Mouse (Mus musculus): ENCODE measurements around the gene Clcn2.
A peak's percentile ranks its signal among the peaks of the same experiment; 100 is the strongest.

Clcn2 gene

DNA sequence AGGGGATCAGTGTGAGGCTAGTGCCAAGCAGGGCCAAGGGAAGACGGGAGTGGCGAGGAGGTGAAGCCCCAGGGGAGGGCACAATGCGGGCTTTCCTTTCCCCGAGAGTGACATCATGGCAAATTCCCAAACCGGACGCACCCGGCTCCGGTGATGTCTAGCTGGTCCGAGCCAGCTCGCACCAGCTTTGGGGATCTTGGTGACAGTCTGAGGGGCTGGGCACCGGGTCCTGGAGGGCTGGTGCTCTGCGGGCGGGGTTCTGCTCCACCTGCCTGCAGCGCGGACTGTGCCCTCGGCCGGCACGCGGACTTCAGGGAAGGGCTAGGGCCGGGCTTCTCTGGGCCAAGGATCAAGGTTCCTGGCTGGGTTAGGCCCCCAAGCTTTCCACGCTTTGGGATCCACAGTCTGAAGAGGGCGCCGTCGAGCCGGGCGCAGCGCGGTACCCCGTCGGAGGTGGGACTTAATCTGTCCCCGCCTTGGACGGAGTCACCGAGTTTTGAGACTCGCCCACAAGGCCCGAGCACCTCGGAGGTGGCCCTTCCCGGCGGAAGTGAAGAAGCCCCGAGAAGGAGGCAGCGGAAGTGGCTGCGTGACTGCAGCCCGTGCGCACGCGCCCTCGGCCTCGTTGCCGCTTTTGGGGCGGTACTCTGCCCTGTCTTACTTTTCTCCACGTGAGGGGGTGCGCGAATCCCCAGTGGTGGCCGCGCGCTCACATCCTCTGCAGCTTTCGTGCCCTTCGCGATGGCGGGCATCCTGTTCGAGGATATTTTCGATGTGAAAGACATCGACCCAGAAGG lies at the start of gene Clcn2, which contains the start of gene Polr2h:
Clcn2 (minus strand) TSS at position 566 of the 797 bp plus-strand sequence.
Polr2h (plus strand) TSS at position 485 of the 797 bp plus-strand sequence.
- peak; percentile 92 for DNase-seq (ENCODE audit: low read depth, low spot score)

DNA sequence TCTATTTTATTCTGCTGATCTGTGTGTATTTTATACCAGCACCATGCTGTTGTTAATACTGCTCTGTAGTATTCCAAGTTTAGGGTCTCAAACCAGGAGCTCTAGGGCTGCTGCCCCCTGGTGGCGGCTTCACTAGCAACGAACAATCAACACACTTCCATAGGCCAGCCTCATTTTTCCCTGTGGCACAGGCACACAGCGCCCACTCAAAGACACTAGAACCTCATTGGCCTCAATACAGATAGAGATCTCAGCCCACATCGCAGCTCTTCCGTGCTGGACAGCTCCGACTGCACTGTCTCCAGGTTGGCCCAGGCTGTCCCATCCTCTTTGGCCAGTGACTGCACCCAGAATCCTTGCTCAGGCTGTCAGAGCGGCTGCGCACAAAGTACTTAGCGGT lies 47.7 kb upstream of the Clcn2 start:
- peak; percentile 77 for DNase-seq (ENCODE audit: low read depth, low spot score)

DNA sequence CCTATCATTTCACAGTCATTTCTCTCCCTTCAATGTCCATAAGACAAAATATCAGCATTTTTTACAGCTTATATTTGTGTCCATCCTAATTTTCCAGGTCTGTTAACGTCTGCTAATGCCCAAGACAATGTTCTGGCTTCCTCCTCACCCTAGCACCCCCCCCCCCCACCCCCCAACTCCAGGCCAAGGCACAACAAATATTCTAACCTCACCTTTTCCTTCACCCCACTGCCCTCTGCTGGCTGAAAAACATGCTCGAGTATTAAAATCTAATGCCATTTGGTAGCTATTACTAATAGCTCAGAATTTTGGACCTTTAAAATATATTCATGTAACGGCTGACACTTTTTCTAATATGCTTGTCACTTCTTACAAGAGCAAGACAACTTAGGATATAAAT lies 44.1 kb upstream of the Clcn2 start:
- DNase-seq (ENCODE audit: low read depth, low spot score) = no peak

DNA sequence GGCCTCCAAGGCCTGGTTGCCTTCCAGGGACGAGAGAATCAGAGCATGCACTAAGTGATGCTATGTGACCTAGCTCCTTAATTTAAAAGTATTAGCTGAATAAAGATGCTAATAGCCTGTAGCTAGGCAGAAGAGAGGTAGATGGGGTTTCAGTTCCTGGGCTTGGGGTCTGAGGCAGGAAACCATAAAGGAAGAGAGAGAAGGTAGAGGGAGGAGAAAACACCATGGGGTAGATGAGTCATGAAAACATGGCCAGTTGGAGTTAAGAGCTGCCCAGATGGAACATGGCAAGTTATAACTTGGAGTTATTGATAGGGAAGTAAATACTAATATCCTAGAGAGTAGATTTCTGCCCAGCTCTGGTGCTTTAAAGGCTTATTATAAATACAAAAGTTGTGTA lies 39.8 kb upstream of the Clcn2 start:
- DNase-seq (ENCODE audit: low read depth, low spot score) = no peak

DNA sequence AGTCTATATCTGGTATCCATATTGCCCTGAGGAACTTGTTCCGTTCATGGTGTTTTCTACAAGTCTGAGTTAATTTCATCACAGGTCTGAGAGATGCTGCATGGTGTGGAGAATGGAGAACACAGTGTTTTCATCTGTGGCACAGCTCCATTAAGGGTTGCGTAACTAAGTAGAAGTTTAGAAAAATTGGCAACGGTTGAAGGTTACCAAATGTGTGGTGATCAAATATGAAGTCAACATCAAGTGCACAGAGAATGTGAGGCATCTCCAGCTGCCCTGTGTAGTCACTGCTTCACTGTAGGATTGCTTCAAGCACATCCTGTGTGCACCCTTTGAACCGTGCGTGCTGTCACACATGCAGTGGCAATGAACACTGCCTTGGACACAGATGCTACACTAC lies 38.5 kb upstream of the Clcn2 start:
- no peak for DNase-seq (ENCODE audit: low read depth, low spot score)

DNA sequence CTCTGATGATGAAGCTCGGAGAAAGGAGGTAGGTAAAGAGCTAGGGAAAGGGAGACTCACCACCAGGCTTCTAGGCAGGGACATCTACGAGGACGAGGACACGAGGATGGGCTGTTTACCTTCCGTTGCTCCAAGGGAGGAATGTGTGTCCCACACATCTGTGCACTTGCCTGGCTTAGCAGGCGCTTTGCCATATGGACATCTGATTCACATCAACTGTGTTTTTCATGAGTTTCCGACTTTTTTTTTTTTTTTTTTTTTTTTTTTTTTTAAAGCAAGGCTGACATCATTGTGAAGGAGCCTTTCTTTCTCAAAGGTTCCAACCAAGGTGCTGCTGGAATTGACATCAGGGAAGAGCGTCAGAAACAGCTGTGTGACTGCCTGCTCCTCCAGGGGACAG lies 33.0 kb upstream of the Clcn2 start:
- no peak for DNase-seq (ENCODE audit: low read depth, low spot score)

DNA sequence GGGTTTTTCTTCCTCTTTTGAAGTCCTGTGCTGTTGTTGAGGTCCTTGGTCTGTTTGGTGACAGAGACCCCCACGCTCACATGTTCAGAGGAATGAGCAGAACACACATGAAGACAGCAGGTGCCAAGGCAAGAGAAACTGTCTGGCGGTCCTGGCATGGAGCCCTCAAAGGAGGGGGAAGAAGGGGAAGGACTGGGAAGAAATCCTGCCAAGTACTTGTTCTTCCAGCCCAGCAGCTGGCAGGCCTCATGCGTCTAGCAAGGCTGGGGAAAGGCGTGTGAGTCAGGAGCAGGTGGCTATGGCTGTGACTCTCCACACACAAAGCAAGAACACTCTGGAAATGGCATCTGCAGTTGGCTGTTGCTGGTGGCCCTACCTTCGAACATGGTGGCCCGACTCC lies 29.1 kb upstream of the Clcn2 start:
- no peak for DNase-seq (ENCODE audit: low read depth, low spot score)

DNA sequence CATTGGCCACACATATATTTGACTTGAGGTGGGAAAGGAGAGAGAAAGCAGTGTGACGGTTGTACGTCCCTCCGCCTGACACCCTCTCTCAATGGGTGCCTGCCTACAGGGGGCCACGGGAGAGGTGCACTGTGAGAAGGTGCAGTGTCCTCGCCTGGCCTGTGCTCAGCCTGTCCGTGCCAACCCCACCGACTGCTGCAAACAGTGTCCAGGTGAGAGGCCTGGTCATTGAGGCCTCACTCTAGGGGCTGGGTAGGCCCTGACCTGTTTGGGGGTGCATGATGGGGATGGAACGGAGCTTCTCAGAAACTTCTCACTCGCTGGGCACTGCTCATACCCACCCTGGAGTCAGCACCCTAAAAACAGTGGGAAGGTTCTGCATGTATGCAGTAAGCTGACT lies 22.3 kb upstream of the Clcn2 start:
- DNase-seq (ENCODE audit: low read depth, low spot score) = no peak

DNA sequence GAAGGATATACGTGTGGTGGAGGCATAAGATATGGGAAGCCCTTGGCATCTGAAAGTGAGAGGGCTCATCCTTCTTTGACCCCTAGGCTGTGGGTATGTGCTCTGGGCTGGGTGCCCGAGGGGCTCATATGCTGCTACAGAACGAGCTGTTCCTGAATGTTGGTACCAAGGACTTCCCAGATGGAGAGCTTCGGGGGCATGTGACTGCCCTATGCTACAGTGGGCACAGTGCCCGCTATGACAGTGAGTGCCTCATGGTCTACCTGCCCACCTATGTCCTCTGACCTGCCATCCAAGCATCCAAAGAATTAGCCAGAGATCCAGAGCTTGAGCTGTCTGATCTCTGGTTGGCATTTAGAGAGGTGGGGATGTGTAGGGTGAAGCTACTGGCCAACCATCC lies 19.3 kb upstream of the Clcn2 start:
- DNase-seq (ENCODE audit: low read depth, low spot score) = no peak

DNA sequence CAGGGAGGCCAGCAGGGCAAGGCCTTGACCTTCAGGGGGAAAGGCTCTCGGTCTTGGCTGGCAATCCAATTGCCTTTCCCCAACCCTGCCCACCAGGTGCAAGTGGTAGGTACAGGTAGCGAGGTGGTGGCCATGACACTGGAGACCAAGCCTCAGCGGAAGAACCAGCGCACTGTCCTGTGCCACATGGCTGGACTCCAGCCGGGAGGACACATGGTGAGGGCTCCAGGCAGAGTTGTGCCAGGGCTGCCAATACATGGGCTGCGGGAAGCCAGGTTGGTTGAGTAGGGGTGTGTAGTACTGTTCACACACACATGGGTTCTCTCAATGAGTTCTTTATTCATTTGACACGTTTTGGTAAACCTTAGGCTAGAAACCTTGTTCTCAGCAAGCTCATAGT lies 18.6 kb upstream of the Clcn2 start:
- no peak for DNase-seq (ENCODE audit: low read depth, low spot score)

DNA sequence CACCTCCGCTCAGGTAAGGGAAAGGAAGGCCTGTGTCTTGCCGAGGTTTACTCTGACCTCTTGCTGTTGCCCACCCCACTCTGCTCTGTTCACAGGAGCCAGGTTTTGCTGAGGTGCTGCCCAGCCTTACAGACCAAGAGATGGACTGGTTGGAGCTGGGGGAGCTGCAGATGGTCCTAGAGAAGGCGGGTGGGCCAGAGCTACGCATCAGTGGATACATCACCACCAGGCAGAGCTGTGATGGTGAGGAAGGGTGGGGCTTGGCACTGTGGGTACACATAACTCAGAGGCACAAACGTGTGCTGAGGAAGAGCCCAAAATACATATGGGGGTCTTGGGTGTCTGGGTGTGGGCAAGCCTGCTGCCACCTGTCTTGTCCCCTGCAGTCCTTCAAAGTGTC lies 18.1 kb upstream of the Clcn2 start:
- no peak for DNase-seq (ENCODE audit: low read depth, low spot score)

DNA sequence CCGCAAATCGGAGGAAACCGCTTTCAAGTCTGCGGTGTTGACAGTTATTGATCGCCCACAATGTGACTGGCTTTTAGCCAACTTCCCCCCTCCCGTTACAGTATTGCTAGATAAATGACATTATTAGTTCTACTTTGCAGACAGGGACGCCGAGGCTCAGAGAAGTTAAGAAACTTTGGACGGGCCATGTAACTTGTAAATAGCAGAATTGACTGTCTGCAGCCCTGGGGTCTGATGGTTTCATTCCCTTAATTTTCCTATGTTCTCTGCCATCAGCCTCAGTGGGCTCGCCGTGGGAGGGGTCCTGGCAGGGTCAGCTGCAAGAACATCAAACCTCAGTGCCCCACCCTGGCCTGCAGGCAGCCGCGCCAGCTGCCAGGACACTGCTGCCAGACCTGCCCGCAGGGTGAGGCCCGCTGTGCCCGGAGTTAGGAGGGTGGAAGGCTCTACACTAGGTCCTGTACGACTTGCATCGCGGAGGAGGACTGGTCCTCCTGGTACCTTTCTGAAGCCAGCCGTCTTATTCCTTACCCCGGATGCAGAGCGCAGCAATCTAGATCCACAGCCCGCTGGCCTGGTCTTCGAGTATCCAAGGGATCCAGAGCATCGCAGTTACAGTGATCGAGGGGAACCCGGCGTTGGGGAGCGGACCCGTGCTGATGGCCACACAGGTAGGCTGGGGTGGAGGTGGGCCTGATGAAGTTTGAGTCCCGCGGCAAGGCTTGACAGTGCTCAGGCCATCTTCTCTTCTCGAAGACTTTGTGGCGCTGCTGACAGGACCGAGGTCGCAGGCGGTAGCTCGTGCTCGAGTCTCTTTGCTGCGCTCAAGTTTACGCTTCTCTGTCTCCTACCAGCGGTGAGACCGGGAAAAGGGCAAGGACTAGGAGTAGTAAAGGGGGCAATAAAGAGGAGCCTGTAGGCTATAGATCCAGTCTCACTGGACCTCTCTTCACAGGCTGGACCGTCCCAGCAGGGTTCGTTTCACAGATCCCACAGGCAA lies 16.5 kb upstream of the Clcn2 start, which contains the start of gene Thpo:
Thpo (minus strand) TSS at position 781 of the 1,000 bp plus-strand sequence.
- DNase-seq (ENCODE audit: low read depth, low spot score) = no peak

DNA sequence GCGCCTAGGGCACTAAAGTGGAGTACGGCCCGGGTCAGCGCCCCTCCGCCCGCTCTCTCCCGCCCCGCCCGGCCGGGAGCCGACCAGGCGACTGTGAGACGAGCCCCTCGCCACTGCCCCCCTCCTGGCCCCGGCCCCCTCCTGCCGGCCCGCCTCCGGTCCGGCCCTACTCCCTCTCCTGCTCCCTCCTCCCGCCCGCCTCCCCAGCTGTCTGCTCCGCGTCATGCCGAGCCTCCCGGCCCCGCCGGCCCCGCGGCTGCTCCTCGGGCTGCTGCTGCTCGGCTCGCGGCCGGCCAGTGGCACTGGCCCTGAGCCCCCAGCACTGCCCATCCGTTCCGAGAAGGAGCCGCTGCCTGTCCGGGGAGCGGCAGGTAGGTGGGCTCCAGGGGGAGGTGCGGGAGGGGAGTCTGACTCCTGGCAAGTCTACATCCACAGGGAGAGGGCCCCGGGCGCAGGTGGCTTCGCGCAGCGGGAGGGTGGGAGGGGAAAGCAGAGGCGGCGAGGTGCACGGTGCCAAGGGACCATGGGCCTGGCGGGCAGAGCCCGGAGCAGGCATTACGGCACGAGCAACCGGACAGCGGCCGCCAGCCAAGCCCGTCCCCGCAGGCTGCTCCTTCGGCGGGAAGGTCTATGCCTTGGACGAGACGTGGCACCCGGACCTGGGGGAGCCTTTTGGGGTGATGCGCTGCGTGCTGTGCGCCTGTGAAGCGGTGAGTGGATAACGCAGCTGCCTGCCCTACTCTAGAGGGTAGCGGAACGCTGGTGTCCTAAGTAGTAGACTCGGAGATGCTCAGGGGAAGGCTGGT lies 15.6 kb upstream of the Clcn2 start, which contains the start of gene Chrd:
Chrd (plus strand) TSS at position 203 of the 806 bp plus-strand sequence.
- DNase-seq (ENCODE audit: low read depth, low spot score) = no peak

DNA sequence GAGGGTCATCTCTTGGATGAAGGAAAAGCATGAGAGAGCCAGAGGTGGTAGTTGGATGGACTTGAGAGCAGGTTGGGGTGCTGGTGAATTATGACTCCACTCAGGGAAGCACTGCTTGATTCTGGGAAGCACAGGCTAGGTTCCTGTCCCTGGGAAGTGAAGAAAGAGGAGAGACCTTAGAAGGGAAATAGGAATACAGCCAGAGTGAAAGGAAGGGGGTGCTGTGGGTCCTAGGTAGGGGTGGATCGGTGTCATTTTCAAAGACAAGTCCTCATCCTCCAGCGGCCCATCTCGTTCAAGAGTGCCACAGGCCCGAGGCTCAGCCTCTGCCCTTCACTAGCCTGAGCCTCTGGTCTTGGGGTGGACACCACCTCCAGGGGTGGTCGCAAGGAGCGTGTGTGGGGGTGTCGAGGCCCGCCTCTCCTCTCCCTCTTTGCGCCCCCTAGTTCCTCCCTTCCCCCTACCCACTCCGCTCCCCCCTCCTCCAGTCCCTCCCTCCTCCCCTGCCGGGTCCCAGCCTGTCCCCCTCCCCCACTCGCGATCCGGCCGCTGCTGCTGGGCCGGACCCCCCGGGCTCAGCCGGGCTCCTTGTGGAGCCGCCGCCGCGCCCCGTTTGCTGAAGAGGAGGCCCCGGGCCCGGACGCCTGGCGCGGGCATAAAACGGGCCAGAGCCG lies 14.8 kb upstream of the Clcn2 start:
- no peak for DNase-seq (ENCODE audit: low read depth, low spot score)

DNA sequence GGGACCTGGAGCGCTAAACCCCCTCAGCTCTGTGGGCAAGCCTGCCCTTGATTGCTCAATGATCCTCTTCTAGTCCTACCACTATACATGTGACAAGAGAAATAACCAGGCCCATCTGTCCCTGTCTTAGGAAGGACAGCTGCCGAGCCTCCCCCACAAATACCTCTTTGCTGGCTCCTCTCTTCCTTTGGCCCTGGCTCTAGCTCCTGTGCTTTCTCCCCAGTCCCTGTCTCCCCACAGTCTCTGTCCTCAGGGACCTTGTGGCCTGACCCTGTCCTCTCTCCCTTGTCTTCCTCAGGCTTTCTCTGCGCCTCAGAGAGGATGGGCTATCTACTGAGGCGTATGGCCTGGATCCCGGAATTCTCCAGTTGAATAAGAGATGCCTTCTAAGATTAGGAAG lies 14.1 kb upstream of the Clcn2 start:
- no peak for DNase-seq (ENCODE audit: low read depth, low spot score)

DNA sequence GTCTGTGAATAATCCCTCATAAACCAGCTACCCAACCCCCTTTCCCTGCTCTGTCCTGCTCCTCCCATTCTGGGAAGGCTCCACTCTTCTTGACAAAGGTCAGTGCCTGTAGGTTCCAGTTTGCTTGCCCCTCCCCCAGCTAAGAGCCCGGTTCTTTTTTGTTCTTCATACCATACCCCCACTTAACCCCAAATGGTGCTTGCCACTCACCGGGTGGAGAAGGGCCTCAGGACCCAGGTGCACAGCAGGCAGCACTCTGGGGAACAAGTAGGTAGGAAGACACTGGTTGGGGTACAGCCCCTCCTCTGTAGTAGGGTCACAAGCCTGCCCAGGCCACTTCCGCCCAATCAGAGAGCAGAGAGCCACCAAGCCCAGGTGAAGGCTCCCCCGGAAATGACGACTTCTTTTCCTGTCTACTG lies 12.8 kb upstream of the Clcn2 start:
- no peak for DNase-seq (ENCODE audit: low read depth, low spot score)

DNA sequence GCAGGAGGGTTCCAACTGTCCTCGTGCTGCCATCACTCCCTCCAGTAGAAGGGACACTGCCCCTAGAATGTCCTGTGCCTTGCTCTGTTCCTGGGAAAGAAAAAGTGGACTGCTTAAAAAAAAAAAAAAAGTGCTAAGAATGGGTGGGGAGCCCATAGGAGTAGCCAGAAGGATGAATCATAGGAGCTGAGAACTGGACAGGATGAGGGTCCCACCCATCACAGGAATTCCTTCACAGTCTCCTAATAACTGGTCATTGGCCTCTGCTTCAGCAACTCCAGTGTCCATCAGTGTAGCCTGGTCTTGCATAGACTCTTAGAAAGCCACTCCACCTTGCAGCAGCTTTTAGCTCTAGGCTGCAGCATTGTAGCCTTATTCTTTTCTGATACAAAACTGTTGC lies 8.8 kb upstream of the Clcn2 start:
- no peak for DNase-seq (ENCODE audit: low read depth, low spot score)

DNA sequence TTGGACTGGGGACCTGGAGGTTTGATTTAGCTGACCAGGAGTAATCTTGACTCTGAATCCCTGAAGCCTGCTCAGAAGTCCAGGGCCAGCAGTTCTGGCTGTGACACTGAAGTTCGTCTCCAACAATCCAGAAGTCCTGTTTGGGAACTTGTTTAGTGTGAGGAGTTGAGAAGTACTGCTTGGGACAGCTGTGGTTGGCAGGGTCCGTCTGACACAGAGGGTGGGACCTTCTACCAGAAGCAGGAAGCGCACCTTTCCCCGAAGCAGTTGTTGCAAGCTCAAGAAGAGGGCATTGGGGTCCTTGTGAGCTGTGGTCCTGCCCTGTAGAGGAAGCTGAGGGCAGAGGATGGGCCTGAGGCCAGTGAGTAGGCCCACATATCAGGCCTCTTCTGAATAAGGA lies 8.2 kb upstream of the Clcn2 start:
- DNase-seq (ENCODE audit: low read depth, low spot score) = no peak

DNA sequence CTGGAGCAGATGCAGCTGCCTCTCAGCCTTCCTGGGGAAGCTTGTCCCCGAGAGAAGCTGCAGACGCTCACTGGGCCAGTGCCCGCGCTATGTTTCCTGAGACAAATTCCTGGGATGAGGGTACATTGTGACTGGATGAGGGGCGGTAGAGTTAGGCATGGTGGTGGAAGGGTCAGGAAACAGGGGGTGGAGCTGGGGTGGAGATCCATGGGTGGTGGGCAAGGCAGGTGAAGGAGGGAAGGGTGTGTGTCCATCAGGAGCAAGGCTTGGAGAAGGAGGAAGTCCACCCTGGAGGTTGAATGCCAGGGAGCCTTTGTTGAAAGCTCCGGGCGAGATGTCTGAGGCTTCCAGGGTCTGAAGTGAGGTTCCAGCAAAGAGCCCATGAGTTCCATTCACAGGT lies 7.8 kb upstream of the Clcn2 start:
- DNase-seq (ENCODE audit: low read depth, low spot score) = no peak

DNA sequence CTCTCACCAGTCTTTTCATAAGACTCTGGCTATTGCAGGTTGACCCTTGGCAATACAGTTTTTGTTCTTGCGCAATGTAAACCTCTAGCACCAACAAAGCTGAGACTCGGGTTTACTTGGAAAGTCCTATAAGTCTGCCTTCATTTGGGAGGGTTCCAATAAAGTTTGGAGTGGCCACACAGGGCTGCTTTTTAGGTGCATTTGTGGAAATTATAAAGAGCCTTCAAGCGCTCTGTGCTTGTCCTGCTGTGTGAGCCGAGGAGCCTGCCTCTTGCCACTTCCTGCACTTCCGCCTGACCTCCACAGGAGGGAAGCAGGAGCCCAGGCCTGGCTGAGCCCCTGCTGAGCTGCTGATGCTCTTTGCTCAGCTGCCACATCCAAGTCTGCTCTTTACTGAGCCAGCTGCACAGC lies 6.8 kb upstream of the Clcn2 start:
- no peak for DNase-seq (ENCODE audit: low read depth, low spot score)

DNA sequence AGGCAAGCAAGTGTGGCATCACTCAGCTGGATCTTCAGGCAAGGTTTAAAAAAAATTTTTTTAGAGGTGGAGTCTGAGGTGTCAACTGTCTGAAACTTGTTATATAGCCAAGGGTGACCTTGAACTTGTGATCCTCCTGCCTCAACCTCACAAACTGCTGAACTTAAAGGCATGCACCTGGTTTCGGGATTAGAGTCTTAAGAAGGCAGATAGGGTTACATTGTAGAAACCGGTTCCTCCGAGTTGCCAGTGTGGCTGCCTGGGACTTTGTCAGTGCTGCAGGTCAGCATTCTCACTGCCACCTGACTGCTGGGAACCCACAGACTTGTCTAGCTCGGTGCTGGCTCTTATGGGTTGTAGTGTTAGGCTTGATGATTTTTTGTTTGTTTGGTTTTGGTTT lies 5.7 kb upstream of the Clcn2 start:
- no peak for DNase-seq (ENCODE audit: low read depth, low spot score)

Data from WW6 (cell line).